Mouse (Mus musculus) liver, embryonic 15.5 days (tissue): ENCODE measurements at regions not wholly inside any gene's neighbourhood (a gene's known extent, or its start where the extent isn't known, plus 50 kb on each side); places are given as distances from the start of the nearest gene placed in this dataset.

Experiments used
- ATAC-seq: fragments of 200-750 bp; cut with Nextera tagmentation; 2 replicates; pipeline ENCODE4 v1.8.0; 2017; ENCODE audit warnings: moderate number of reproducible peaks, mild to moderate bottlenecking, moderate library complexity; ENCODE audit not compliant: insufficient read depth
- H3K27ac ChIP-seq: fragments of 300-500 bp; sonication (generic); replicated peaks from 2 replicates; pipeline ENCODE4 v1.5.1; 2015; ENCODE audit warnings: mild to moderate bottlenecking, inconsistent platforms
- H3K27me3 ChIP-seq: fragments of 300-500 bp; sonication (generic); 2 replicates; pipeline ENCODE4 v1.6.1; 2015; ENCODE audit warnings: mild to moderate bottlenecking, inconsistent platforms
- H3K36me3 ChIP-seq: fragments of 300-500 bp; sonication (generic); replicated peaks from 2 replicates; pipeline ENCODE4 v1.6.1; 2015; ENCODE audit warnings: moderate library complexity, mild to moderate bottlenecking, inconsistent platforms
- H3K4me1 ChIP-seq: fragments of 300-500 bp; sonication (generic); replicated peaks from 2 replicates; pipeline ENCODE4 v1.6.1; 2015; ENCODE audit warnings: inconsistent platforms
- H3K4me2 ChIP-seq: fragments of 300-500 bp; sonication (generic); 2 replicates; pipeline ENCODE4 v1.6.1; 2015; ENCODE audit warnings: moderate library complexity, mild to moderate bottlenecking, inconsistent platforms
- H3K4me3 ChIP-seq: fragments of 300-500 bp; sonication (generic); replicated peaks from 2 replicates; pipeline ENCODE4 v1.5.1; 2015; ENCODE audit warnings: mild to moderate bottlenecking, inconsistent platforms
- H3K9ac ChIP-seq: fragments of 300-500 bp; sonication (generic); 2 replicates; pipeline ENCODE4 v1.6.1; 2015; ENCODE audit warnings: moderate library complexity, mild to moderate bottlenecking, inconsistent platforms
- H3K9me3 ChIP-seq: fragments of 300-500 bp; sonication (generic); replicated peaks from 2 replicates; pipeline ENCODE4 v1.6.1; 2016; ENCODE audit warnings: inconsistent platforms
- WGBS: fragments of 180-500 bp; shearing (Covaris S2); methylation state at CpG from one replicate; pipeline ENCODE4 v1.1.7; 2015; ENCODE audit warnings: mixed read lengths; ENCODE audit not compliant: insufficient replicate concordance; 5-methylcytosine and 5-hydroxymethylcytosine counted together

- H3K9ac ChIP-seq, result no peak overlapping the region
- no peaks in the 10 kb centered on the region for H3K27me3 ChIP-seq
- H3K9me3 ChIP-seq, result no peaks in the 10 kb centered on the region
- no peak overlapping the region for H3K27ac ChIP-seq
- WGBS, result 75% methylated on average over 3 of the region's 3 CpGs
- peaks cover 31% of the 10 kb centered on the region for H3K4me1 ChIP-seq
- no peak overlapping the region for H3K4me2 ChIP-seq
- no peak for ATAC-seq
- H3K36me3 ChIP-seq, result no peaks in the 10 kb centered on the region
- no peak overlapping the region for H3K4me3 ChIP-seq
Observed at GRCm38 (mm10) chr7:119250381-119250780, 66.0 kb upstream of the Gpr139 start.

DNA sequence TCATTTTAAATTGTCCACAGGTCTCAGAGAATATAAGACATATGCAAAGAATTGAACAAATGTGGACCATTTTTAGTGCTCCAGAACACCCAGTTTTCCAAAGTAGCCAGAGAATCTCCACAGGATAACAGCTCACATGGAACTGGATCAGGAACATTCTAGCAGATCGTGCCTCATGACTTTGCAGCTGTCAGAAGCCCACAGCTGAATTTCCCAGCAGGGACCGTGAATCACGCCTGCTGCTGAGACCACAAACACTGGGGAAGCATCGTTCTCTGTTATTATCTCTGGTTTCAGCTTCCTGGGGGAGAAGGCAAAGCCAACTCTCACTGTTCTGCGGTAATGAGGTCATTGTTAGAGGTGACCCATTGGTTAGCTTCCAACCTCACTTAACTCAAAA, 60.4 kb upstream of the Gpr139 start:
- H3K4me2 ChIP-seq, result no peak overlapping the region
- no peak overlapping the region for H3K4me3 ChIP-seq
- H3K9me3 ChIP-seq, result no peaks in the 10 kb centered on the region
- H3K27me3 ChIP-seq, result no peaks in the 10 kb centered on the region
- no peak overlapping the region for H3K27ac ChIP-seq
- 38% methylated on average over 5 of the region's 5 CpGs for WGBS
- no peak for ATAC-seq
- no peak overlapping the region for H3K9ac ChIP-seq
- H3K4me1 ChIP-seq, result 0 out of 2 replicates have a peak, but pooled peaks cover 2% of the 10 kb centered on the region
- H3K36me3 ChIP-seq, result no peaks in the 10 kb centered on the region

- Histone ChIP-seq H3K4me3 (no peak overlapping the region), H3K27ac (no peak overlapping the region), H3K9ac (no peak overlapping the region), H3K4me1 (no peaks in the 10 kb centered on the region), H3K36me3 (no peaks in the 10 kb centered on the region), H3K27me3 (no peaks in the 10 kb centered on the region), H3K4me2 (no peak overlapping the region), H3K9me3 (no peaks in the 10 kb centered on the region)
- 63% methylated on average over 6 of the region's 6 CpGs for WGBS
- no peak for ATAC-seq
Observed at GRCm38 (mm10) chr7:119236343-119236742, 51.9 kb upstream of the Gpr139 start.
